Mouse (Mus musculus) hindbrain, embryonic 15.5 days (tissue): ENCODE measurements around the gene Kcnc3. TPM values are rescaled to one million over a fixed set of nuclear protein-coding genes. Genes with fewer than 3 reads are reported as not detected.

ENCODE experiments used
- ATAC-seq: fragments of 200-750 bp; cut with Nextera tagmentation; 2 replicates; pipeline ENCODE4 v1.8.0; 2017; ENCODE audit warnings: low read depth, moderate number of reproducible peaks, moderate TSS enrichment; ENCODE audit not compliant: low FRiP score
- H3K27ac ChIP-seq: fragments of 300-500 bp; sonication (generic); replicated peaks from 2 replicates; pipeline ENCODE4 v1.5.1; 2015; ENCODE audit warnings: mild to moderate bottlenecking, inconsistent platforms
- H3K27me3 ChIP-seq: fragments of 300-500 bp; sonication (generic); 2 replicates; pipeline ENCODE4 v1.6.1; 2015; ENCODE audit warnings: control low read depth, inconsistent platforms
- H3K36me3 ChIP-seq: fragments of 300-500 bp; sonication (generic); 2 replicates; pipeline ENCODE4 v1.6.1; 2015; ENCODE audit warnings: control low read depth, inconsistent platforms
- H3K4me1 ChIP-seq: fragments of 300-500 bp; sonication (generic); replicated peaks from 2 replicates; pipeline ENCODE4 v1.6.1; 2015; ENCODE audit warnings: control low read depth, inconsistent platforms
- H3K4me2 ChIP-seq: fragments of 300-500 bp; sonication (generic); 2 replicates; pipeline ENCODE4 v1.6.1; 2015; ENCODE audit warnings: moderate library complexity, mild to moderate bottlenecking, inconsistent platforms
- H3K4me3 ChIP-seq: fragments of 300-500 bp; sonication (generic); 2 replicates; pipeline ENCODE4 v1.5.1; 2015; ENCODE audit warnings: mild to moderate bottlenecking, inconsistent platforms
- H3K9ac ChIP-seq: fragments of 300-500 bp; sonication (generic); 2 replicates; pipeline ENCODE4 v1.6.1; 2015; ENCODE audit warnings: inconsistent platforms
- H3K9me3 ChIP-seq: fragments of 300-500 bp; sonication (generic); 2 replicates; pipeline ENCODE4 v1.6.1; 2016; ENCODE audit warnings: control low read depth, inconsistent platforms
- WGBS: fragments of 180-500 bp; shearing (Covaris S2); methylation state at CpG from one replicate; pipeline ENCODE4 v1.1.7; 2015; 5-methylcytosine and 5-hydroxymethylcytosine counted together
- polyA plus RNA-seq: library from polyadenylated mRNA; unstranded; fragments of >200 nt; fragmentation: Nextera tagmentation; extraction: Ambion mirVana; gene quantifications from 2 replicates; pipeline ENCODE4 v1.2.1, GENCODE M21; 2015

The Kcnc3 gene
- polyA plus RNA-seq, 1 experiment from 2014 or later, result 6.7 TPM

DNA sequence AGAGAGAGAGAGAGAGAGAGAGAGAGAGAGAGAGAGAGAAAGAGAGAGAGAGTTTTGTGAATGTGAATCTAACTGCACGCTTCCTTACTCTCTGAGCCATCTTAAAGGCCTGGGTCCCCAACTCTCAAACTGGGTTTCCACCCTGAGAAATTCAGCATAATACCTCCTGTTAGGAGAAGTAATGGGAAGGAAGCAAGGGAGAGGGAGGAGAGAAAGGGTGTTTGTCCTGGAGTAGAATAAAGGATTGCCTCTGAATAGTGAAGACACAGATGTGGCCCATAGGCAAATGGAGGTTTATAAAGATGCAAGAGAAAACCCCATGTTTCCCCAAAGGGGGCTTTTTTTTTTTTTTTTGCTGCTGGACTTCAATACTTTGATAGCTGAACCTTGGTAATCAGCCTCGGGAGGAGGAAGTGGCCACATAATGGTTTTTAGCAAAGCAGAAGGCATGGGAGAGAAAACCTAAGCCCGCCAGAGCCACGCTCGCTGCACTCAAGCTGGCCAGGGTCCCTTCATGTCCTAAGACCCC lies 17.4 kb upstream of the Kcnc3 start:
- H3K27me3 ChIP-seq, result no peaks in the 10 kb centered on the region
- no peaks in the 10 kb centered on the region for H3K36me3 ChIP-seq
- no peak overlapping the region for H3K27ac ChIP-seq
- H3K4me1 ChIP-seq, result no peaks in the 10 kb centered on the region
- WGBS, result 69% methylated on average over 5 of the region's 5 CpGs
- no peak for ATAC-seq
- no peaks in the 10 kb centered on the region for H3K9me3 ChIP-seq
- no peak overlapping the region for H3K4me3 ChIP-seq
- H3K4me2 ChIP-seq, result no peak overlapping the region
- H3K9ac ChIP-seq, result no peak overlapping the region

DNA sequence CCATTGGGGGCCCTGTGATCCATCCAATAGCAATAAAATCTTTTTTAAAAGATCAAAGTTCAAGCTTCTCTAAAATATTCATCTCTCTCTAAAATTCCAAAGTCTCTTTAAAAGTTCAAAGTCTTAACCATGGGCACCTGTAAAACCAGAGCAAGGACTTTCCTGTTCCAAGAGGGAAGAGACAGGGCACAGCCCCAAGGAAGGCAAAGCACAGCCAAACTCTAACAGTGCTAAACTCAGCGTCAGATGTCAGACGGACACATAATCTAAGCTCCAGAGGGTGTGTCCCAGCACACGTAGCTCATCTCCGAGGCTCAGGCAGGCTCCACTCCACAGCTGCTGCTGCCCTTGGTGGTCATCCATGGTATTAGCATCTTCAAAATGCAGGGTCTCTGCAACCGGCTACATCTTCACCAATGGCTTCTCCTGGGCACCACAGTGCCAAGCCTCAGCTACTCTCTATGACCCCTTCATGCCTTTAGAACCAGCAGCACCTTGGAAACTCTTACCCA lies 14.1 kb upstream of the Kcnc3 start:
- Histone ChIP-seq H3K4me2 (no peak overlapping the region), H3K36me3 (no peaks in the 10 kb centered on the region), H3K9ac (no peak overlapping the region), H3K4me3 (no peak overlapping the region), H3K27ac (no peak overlapping the region), H3K4me1 (no peaks in the 10 kb centered on the region), H3K9me3 (peaks cover 4% of the 10 kb centered on the region; the same call in 1 of the 2 replicates), H3K27me3 (no peaks in the 10 kb centered on the region)
- 59% methylated on average over 5 of the region's 5 CpGs for WGBS
- ATAC-seq, result no peak

DNA sequence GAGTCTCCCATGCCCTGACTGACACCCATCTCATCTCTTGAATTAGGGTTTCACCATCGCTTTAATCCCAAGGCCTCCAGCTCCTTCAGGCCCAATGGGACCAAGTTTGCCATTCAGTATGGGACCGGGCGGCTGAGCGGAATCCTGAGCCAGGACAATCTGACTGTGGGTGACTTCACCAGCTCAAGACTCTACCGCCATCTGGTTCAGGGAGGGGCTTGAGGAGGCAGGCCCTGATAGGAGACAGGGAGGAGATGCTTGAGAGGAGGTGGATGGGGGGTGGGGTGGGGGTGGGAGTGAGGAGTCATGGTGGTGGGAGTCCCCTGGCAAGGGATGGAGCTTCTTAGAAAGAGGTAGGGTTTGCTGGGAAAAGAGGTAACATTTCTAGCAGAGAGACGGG lies 8.8 kb upstream of the Kcnc3 start:
- Histone ChIP-seq H3K27ac (no peak overlapping the region), H3K9ac (no peak overlapping the region), H3K36me3 (no peaks in the 10 kb centered on the region), H3K27me3 (no peaks in the 10 kb centered on the region), H3K4me3 (no peak overlapping the region), H3K4me1 (peaks cover 5% of the 10 kb centered on the region; the same call in 1 of the 2 replicates), H3K4me2 (no peak overlapping the region), H3K9me3 (peaks cover 4% of the 10 kb centered on the region; the same call in 1 of the 2 replicates)
- no peak for ATAC-seq
- WGBS, result 79% methylated on average over 6 of the region's 6 CpGs

DNA sequence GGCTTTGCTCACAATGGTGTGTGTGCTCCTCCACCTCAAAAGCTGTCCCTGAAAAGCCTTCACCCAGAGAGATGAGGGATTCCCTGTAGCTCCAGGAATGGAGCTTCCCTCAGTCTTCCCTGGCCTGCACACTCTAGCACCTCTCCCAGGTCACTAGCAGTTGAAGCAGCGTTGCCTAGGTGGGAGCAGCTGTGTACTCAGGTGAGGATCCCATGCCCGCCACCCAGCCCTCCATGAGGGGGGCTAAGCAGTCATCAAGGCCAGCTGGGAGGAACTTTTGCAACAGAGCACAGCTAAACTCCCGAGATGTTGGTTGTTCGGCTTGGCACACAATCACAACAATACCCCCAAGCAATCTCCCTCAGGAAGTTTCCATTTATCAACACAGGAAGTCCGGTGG lies 7.8 kb upstream of the Kcnc3 start:
- no peaks in the 10 kb centered on the region for H3K27me3 ChIP-seq
- no peaks in the 10 kb centered on the region for H3K36me3 ChIP-seq
- no peak for ATAC-seq
- no peak overlapping the region for H3K9ac ChIP-seq
- no peak overlapping the region for H3K27ac ChIP-seq
- peaks cover 4% of the 10 kb centered on the region; the same call in 1 of the 2 replicates for H3K9me3 ChIP-seq
- WGBS, result 75% methylated on average over 5 of the region's 5 CpGs
- peaks cover 15% of the 10 kb centered on the region for H3K4me1 ChIP-seq
- H3K4me3 ChIP-seq, result no peak overlapping the region
- no peak overlapping the region for H3K4me2 ChIP-seq

DNA sequence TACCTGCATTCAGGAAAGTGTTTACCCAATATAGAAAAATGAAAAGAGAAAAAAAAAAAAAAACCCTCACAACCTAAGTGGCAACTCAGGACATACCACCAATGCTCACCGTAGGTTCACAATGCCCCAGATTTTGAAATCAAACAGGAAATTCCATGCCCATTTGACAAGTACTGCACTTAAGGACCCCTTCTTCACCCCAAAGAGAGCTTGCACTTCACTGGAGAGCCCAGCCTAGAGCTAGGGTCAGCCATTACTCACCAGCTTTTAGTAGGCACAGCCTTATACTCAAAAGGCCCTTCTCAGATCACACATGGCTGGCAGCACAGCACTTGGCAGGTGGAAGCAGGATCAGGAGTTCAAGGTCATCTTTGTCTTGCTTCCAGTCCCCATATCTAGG lies 7.3 kb upstream of the Kcnc3 start:
- no peak overlapping the region for H3K4me2 ChIP-seq
- no peak overlapping the region for H3K27ac ChIP-seq
- no peak overlapping the region for H3K9ac ChIP-seq
- no peak for ATAC-seq
- peaks cover 4% of the 10 kb centered on the region; the same call in 1 of the 2 replicates for H3K9me3 ChIP-seq
- no peaks in the 10 kb centered on the region for H3K36me3 ChIP-seq
- WGBS, result 92% methylated on average over 1 of the region's 1 CpGs
- no peaks in the 10 kb centered on the region for H3K27me3 ChIP-seq
- H3K4me3 ChIP-seq, result no peak overlapping the region
- H3K4me1 ChIP-seq, result peaks cover 19% of the 10 kb centered on the region

DNA sequence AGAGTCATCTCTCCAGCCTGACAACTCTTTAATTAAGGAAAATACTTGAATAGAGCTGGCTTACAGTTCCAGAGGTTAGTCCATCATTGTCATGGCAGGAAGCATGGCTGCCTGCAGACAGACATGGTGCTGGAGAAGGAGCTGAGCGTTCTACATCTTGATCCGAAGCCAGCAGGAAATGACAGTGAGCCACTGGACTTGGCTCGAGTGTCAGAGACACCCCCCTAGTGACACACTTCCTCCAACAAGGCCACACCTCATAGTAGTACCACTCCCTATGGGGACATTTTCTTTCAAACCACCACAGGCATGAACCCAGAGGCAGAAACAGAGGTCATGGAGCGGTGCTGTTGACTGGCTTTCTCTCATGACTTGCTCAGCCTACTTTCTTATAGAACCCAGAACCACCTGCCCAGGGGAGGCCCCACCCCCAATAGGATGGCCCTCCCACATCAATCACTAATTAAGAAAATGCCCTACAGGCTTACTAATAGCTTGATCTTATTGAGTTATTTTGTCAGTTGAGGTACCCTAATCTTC lies 6.1 kb upstream of the Kcnc3 start:
- WGBS, result 86% methylated on average over 4 of the region's 4 CpGs
- H3K27me3 ChIP-seq, result no peaks in the 10 kb centered on the region
- H3K4me2 ChIP-seq, result no peak overlapping the region
- H3K36me3 ChIP-seq, result no peaks in the 10 kb centered on the region
- no peak for ATAC-seq
- H3K4me1 ChIP-seq, result peaks cover 29% of the 10 kb centered on the region
- H3K9ac ChIP-seq, result no peak overlapping the region
- H3K27ac ChIP-seq, result no peak overlapping the region
- no peaks in the 10 kb centered on the region for H3K9me3 ChIP-seq
- H3K4me3 ChIP-seq, result no peak overlapping the region

DNA sequence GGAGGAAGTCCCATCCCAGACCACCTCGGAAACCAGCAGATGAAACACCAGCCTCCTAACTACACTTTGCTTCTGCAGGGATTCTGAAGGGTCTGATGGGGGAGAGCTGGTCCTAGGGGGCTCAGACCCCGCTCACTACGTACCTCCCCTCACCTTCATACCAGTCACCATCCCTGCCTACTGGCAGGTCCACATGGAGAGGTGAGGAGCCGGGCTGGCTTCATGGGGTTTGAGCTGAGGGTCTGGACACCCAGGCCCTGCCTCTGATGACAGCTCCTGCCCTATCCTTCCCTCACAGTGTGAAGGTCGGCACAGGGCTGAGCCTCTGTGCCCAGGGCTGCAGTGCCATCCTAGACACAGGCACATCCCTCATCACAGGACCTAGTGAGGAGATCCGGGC lies 5.5 kb upstream of the Kcnc3 start:
- H3K4me1 ChIP-seq, result peaks cover 35% of the 10 kb centered on the region
- H3K9me3 ChIP-seq, result no peaks in the 10 kb centered on the region
- no peak overlapping the region for H3K9ac ChIP-seq
- ATAC-seq, result no peak
- H3K36me3 ChIP-seq, result no peaks in the 10 kb centered on the region
- no peak overlapping the region for H3K4me2 ChIP-seq
- no peak overlapping the region for H3K4me3 ChIP-seq
- 91% methylated on average over 6 of the region's 6 CpGs for WGBS
- H3K27me3 ChIP-seq, result no peaks in the 10 kb centered on the region
- H3K27ac ChIP-seq, result no peak overlapping the region

DNA sequence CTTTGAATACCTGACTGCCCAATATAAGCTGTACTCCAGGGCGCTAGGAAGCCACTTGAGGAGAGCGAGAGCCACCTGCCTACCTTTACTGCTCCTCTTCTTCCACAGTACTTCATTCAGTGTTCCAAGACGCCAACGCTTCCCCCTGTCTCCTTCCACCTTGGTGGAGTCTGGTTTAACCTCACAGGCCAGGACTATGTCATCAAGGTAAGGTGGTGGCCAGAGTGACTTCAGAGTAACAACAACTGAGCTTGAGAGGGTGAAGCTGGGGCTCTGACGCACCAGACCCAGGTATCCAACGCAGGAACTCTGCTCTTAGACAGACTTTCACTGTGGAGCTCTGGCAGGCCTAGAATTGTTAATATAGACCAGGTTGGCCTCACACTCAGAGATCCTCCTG lies 4.9 kb upstream of the Kcnc3 start:
- H3K36me3 ChIP-seq, result no peaks in the 10 kb centered on the region
- H3K27ac ChIP-seq, result no peak overlapping the region
- H3K9ac ChIP-seq, result no peak overlapping the region
- no peak overlapping the region for H3K4me3 ChIP-seq
- H3K27me3 ChIP-seq, result no peaks in the 10 kb centered on the region
- H3K4me2 ChIP-seq, result no peak overlapping the region
- no peaks in the 10 kb centered on the region for H3K9me3 ChIP-seq
- ATAC-seq, result no peak
- peaks cover 40% of the 10 kb centered on the region for H3K4me1 ChIP-seq
- WGBS, result 95% methylated on average over 6 of the region's 6 CpGs

DNA sequence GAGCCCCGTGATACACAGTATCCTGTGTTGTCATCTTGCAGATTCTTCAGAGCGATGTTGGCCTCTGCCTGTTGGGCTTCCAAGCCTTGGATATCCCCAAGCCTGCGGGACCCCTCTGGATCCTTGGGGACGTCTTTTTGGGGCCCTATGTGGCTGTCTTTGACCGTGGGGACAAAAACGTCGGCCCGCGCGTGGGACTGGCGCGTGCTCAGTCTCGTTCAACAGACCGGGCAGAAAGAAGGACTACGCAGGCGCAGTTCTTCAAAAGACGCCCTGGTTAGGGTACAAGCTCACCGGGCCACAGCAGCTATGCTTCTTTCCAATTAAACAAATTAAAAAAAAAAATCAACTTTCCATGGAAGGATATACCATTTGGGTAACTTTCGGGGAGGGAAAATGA lies 3.9 kb upstream of the Kcnc3 start:
- no peak for ATAC-seq
- peak overlapping the region; percentile 80 for H3K27ac ChIP-seq

DNA sequence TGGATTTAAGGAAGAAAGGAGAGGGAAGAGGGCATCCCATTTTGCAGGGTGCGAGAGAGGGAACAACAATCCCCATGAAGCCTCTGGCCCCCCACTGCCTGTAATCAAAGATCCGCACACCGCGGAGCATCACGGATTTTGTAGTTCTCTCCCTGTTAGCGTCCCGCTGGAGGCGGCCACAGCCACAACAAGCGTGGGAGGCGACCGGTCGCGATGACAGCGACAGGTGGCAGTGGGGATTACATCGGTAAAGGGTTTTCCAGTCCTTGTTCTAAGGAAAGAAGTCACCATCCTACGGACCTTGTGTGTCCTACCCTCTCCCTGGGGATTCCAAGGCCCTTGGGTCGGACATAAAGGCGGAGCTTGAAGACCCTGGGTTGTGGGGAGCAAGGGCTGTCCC lies 3.5 kb upstream of the Kcnc3 start:
- under 1% methylated on average over 18 of the region's 18 CpGs for WGBS
- H3K27ac ChIP-seq, result peak overlapping the region; percentile 80
- peak overlapping the region; percentile 51 for H3K9ac ChIP-seq
- H3K9me3 ChIP-seq, result no peaks in the 10 kb centered on the region
- H3K4me3 ChIP-seq, result peak overlapping the region; percentile 70
- no peaks in the 10 kb centered on the region for H3K36me3 ChIP-seq
- peak; percentile 31; the same call in 1 of the 2 replicates for ATAC-seq
- H3K4me2 ChIP-seq, result peak overlapping the region; percentile 92
- H3K27me3 ChIP-seq, result peaks cover 3% of the 10 kb centered on the region; the same call in 1 of the 2 replicates
- peaks cover 52% of the 10 kb centered on the region for H3K4me1 ChIP-seq

More for the DNA sequence above, 3.9 kb upstream of the Kcnc3 start:
- H3K9me3 ChIP-seq, result no peaks in the 10 kb centered on the region
- 7% methylated on average over 19 of the region's 19 CpGs for WGBS
- peak overlapping the region; percentile 92 for H3K4me2 ChIP-seq
- no peaks in the 10 kb centered on the region for H3K36me3 ChIP-seq
- H3K27me3 ChIP-seq, result no peaks in the 10 kb centered on the region; the same call in 1 of the 2 replicates
- peaks cover 48% of the 10 kb centered on the region for H3K4me1 ChIP-seq
- H3K4me3 ChIP-seq, result peak overlapping the region; percentile 70
- H3K9ac ChIP-seq, result peak overlapping the region; percentile 51

DNA sequence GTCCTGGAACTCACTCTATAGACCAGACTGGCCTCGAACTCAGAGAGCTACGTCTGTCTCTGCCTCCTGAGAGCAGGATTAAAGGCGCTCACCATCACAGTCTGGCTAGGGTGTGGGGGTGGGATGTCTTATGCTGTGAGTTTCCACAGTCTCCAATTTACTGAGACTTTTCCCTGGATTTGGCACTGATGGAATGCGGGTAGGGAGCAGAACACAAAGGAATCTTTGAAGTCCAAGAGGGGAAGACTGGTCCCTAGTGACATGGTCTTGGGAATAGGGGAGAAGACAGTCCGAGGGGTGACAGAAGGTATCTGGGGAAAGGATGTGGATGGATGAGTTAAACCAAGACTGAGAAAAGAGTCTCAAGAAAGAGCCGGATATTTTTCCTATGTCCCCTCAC lies 2.8 kb upstream of the Kcnc3 start:
- no peak overlapping the region for H3K27ac ChIP-seq
- WGBS, result 38% methylated on average over 6 of the region's 6 CpGs
- H3K4me3 ChIP-seq, result peak overlapping the region; percentile 70
- peaks cover 59% of the 10 kb centered on the region for H3K4me1 ChIP-seq
- peak overlapping the region; percentile 92 for H3K4me2 ChIP-seq
- H3K36me3 ChIP-seq, result no peaks in the 10 kb centered on the region
- peak overlapping the region; percentile 46; the same call in 1 of the 2 replicates for H3K9ac ChIP-seq
- no peaks in the 10 kb centered on the region for H3K9me3 ChIP-seq
- ATAC-seq, result no peak
- peaks cover 6% of the 10 kb centered on the region; the same call in 1 of the 2 replicates for H3K27me3 ChIP-seq

DNA sequence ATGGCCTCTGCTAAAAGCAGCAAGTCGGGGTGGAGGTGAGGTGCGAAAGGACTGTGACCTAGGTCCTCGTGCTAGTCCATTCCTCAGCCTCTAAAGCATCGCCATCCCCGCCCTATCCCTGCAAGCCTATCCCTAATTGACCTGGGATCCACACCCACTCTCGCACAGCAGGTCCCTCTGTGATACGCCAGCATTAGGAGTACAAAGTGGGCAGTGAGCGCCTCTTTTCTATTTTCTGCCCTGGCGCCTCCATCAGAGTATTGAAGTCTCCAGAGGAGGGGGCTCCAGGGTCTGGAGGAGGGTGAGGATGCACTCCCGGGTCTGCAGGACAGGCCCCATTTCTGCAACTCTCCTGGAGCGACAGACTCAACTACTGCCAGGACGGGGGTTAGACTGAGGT lies 2.1 kb upstream of the Kcnc3 start:
- Histone ChIP-seq H3K4me3 (peak overlapping the region; percentile 70), H3K4me2 (peak overlapping the region; percentile 92), H3K9me3 (no peaks in the 10 kb centered on the region), H3K27ac (peak overlapping the region; percentile 78; the same call in 1 of the 2 replicates), H3K27me3 (peaks cover 10% of the 10 kb centered on the region), H3K4me1 (peaks cover 66% of the 10 kb centered on the region), H3K36me3 (no peaks in the 10 kb centered on the region), H3K9ac (peak overlapping the region; percentile 48)
- ATAC-seq, result no peak
- 9% methylated on average over 12 of the region's 12 CpGs for WGBS
